Mouse (Mus musculus) heart, adult 2 months (tissue): ENCODE measurements around the gene Gm6993. TPM values are rescaled to one million over a fixed set of nuclear protein-coding genes. Genes with fewer than 3 reads are reported as not detected.

Source experiments
- DNase-seq, 2 experiments: peaks; one replicate each; pipeline ENCODE4 v3.0.0; 2021
- H3K27ac ChIP-seq: fragments of 200-600 bp; 2 replicates; pipeline ENCODE4 v1.8.1; 2022
- H3K27me3 ChIP-seq: fragments of 200-500 bp; 2 replicates; pipeline ENCODE4 v1.6.1; 2012; ENCODE audit warnings: mild to moderate bottlenecking, low read length, inconsistent platforms, mixed read lengths; ENCODE audit not compliant: control insufficient read depth, insufficient read depth
- H3K36me3 ChIP-seq: fragments of 200-500 bp; 2 replicates; pipeline ENCODE4 v1.6.1; 2012; ENCODE audit warnings: low read length, inconsistent platforms; ENCODE audit not compliant: control insufficient read depth, insufficient read depth
- H3K4me1 ChIP-seq: fragments of 200-500 bp; 2 replicates; pipeline ENCODE4 v1.6.1; 2011; ENCODE audit warnings: low read length; ENCODE audit not compliant: control insufficient read depth, insufficient read depth
- H3K4me3 ChIP-seq: fragments of 200-600 bp; 2 replicates; pipeline ENCODE4 v1.8.1; 2022
- H3K79me2 ChIP-seq: fragments of 200-500 bp; replicated peaks from 2 replicates; pipeline ENCODE4 v1.6.1; 2012; ENCODE audit warnings: mild to moderate bottlenecking, inconsistent platforms, low read length, moderate library complexity, mixed read lengths; ENCODE audit not compliant: control insufficient read depth, insufficient read depth
- H3K9ac ChIP-seq: fragments of 200-500 bp; 2 replicates; pipeline ENCODE4 v1.6.1; 2012; ENCODE audit warnings: low read depth, mild to moderate bottlenecking, control low read depth, inconsistent platforms, low read length, mixed read lengths
- CTCF ChIP-seq: fragments of 200-600 bp; IDR thresholded peaks from 2 replicates; pipeline ENCODE4 v1.8.1; 2022; ENCODE audit warnings: antibody characterized with exemption, mild to moderate bottlenecking, moderate library complexity
- EP300 ChIP-seq: fragments of 200-500 bp; IDR thresholded peaks from 2 replicates; pipeline ENCODE4 v1.6.1; 2011; ENCODE audit warnings: low read depth, low read length, control low read depth; ENCODE audit not compliant: insufficient read depth
- POLR2A ChIP-seq: fragments of 200-500 bp; IDR thresholded peaks from 2 replicates; pipeline ENCODE4 v1.6.1; 2011; ENCODE audit warnings: mild to moderate bottlenecking, low read depth, low read length, control low read depth; ENCODE audit not compliant: insufficient read depth
- WGBS: fragments of 180-500 bp; shearing (Covaris S2); methylation state at CpG from one replicate; pipeline ENCODE4 v1.1.7; 2018; 5-methylcytosine and 5-hydroxymethylcytosine counted together
- intact Hi-C: fragments of 180-260 bp; cut with DNase I; formaldehyde crosslinking; loops from one replicate; pipeline ENCODE4 v1.15.1; 2025
- polyA plus RNA-seq: library from polyadenylated mRNA; depleted of rRNA; stranded (reverse); fragments of >200 nt; gene quantifications from 2 replicates; pipeline ENCODE4 v1.2.3, GENCODE M21; 2012
- total RNA-seq, 2 experiments: library from RNA; stranded (reverse); gene quantifications; 2 replicates each; pipeline ENCODE4 v1.2.3; 2021

Gene Gm6993
- total and polyA plus RNA-seq, 3 experiments, result not detected

DNA sequence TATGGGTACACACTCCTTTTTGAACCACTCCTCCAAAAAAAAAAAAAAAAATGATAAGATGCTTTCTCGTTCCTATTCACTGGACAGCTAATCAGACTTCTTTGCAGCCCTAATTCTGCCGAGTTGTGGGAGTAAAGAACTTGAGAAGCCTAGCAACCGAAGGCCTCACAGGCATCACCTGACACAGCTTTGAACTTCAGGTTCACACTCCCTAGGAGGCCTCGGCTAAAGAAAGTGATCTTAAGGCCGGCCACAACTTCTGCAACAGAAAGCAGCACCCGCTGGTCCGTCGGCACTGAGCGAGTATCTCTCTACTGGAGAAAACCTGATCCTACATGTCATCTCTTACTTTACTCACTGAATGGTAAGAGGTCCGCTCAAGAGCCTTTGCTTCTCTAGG lies 8.1 kb downstream of the Gm6993 start:
- H3K36me3 ChIP-seq, result no peaks in the 10 kb centered on the region
- peaks cover 4% of the 10 kb centered on the region for H3K4me1 ChIP-seq
- intact Hi-C loops, result no loop called here
- TF ChIP-seq CTCF (no peak), EP300 (no peak), POLR2A (no peak)
- H3K79me2 ChIP-seq, result no peaks in the 10 kb centered on the region
- no peak overlapping the region for H3K4me3 ChIP-seq
- H3K27me3 ChIP-seq, result no peaks in the 10 kb centered on the region
- WGBS, result 69% methylated on average over 10 of the region's 10 CpGs
- H3K27ac ChIP-seq, result no peak overlapping the region
- no peak overlapping the region for H3K9ac ChIP-seq
- no peak for DNase-seq

GRCm38 (mm10) chr12:31252259-31252658 lies 11.7 kb downstream of the Gm6993 start:
- Histone ChIP-seq H3K36me3 (no peaks in the 10 kb centered on the region), H3K27ac (no peak overlapping the region), H3K79me2 (no peaks in the 10 kb centered on the region), H3K4me3 (no peak overlapping the region), H3K27me3 (no peaks in the 10 kb centered on the region), H3K4me1 (peaks cover 4% of the 10 kb centered on the region), H3K9ac (no peak overlapping the region)
- WGBS, result 51% methylated on average over 4 of the region's 4 CpGs
- intact Hi-C loops, result no loop called here
- DNase-seq, result no peak
- TF ChIP-seq CTCF (no peak), POLR2A (no peak), EP300 (no peak)

DNA sequence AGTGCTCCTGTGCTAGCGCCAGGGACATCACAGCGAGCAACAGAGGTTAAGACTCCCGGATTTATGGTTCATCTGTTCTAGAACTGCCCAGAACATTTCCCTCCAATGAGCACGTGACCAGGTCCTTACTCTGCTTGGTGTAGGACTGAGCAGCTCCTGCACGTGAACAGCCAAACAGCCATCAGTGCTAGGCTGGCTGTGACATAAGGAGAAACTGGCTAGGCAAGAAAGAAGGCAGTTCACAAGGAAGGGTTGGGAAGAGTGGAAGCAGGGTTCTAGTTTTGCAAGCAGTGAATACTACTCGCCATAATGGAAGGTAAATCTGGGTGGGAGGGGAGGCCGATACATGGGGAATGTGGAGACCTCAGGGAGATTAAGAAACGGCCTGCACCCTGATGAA lies 14.4 kb downstream of the Gm6993 start:
- Histone ChIP-seq H3K27me3 (no peaks in the 10 kb centered on the region), H3K27ac (no peak overlapping the region), H3K9ac (no peak overlapping the region), H3K36me3 (no peaks in the 10 kb centered on the region), H3K79me2 (no peaks in the 10 kb centered on the region), H3K4me3 (no peak overlapping the region), H3K4me1 (no peaks in the 10 kb centered on the region; the same call in 1 of the 2 replicates)
- TF ChIP-seq POLR2A (no peak), EP300 (no peak), CTCF (no peak)
- DNase-seq, result no peak
- 89% methylated on average over 8 of the region's 8 CpGs for WGBS
- intact Hi-C loops, result no loop called here

GRCm38 (mm10) chr12:31256121-31256903 lies 15.7 kb downstream of the Gm6993 start:
- no peak overlapping the region for H3K27ac ChIP-seq
- intact Hi-C loops, result no loop called here
- no peak for TF ChIP-seq POLR2A
- TF ChIP-seq EP300, result no peak
- TF ChIP-seq CTCF, result no peak
- H3K4me1 ChIP-seq, result no peaks in the 10 kb centered on the region; the same call in 1 of the 2 replicates
- 86% methylated on average over 9 of the region's 9 CpGs for WGBS
- no peak for DNase-seq
- no peak overlapping the region for H3K9ac ChIP-seq
- H3K27me3 ChIP-seq, result no peaks in the 10 kb centered on the region
- H3K4me3 ChIP-seq, result no peak overlapping the region
- H3K36me3 ChIP-seq, result no peaks in the 10 kb centered on the region
- no peaks in the 10 kb centered on the region for H3K79me2 ChIP-seq

GRCm38 (mm10) chr12:31261882-31262281 lies 21.3 kb downstream of the Gm6993 start:
- Histone ChIP-seq H3K9ac (no peak overlapping the region), H3K36me3 (peaks cover under 1% of the 10 kb centered on the region), H3K79me2 (no peaks in the 10 kb centered on the region), H3K27me3 (no peaks in the 10 kb centered on the region), H3K4me3 (no peak overlapping the region), H3K4me1 (no peaks in the 10 kb centered on the region), H3K27ac (no peak overlapping the region)
- DNase-seq, result peak in 1 of 2 experiments; percentile 51
- intact Hi-C loops, result no loop called here
- 48% methylated on average over 3 of the region's 3 CpGs for WGBS
- TF ChIP-seq CTCF, result no peak
- peak; percentile 25; the same call in 1 of the 2 replicates for TF ChIP-seq EP300
- TF ChIP-seq POLR2A, result no peak

DNA sequence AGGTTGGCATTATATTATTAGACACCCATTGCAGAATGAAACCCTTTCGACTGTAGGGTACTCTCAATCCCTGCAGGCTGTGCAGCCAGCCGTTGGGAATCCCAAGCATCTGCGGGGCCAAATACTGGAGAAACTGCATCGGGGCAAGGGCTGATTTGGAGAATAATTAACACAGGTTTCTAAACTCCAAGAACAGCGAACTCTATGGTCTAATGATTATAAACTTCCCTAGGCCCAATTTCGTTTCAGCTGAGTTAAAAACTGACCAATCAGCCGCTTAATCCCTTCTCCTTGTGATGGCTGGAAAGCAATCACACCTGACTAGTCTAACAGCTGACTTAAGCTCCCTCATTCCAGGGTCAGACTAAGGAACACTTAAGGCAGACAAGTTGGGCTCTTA lies 23.4 kb downstream of the Gm6993 start:
- Histone ChIP-seq H3K36me3 (peaks cover 13% of the 10 kb centered on the region), H3K27ac (no peak overlapping the region), H3K4me3 (no peak overlapping the region), H3K27me3 (no peaks in the 10 kb centered on the region), H3K4me1 (peaks cover 2% of the 10 kb centered on the region), H3K79me2 (no peaks in the 10 kb centered on the region), H3K9ac (no peak overlapping the region)
- no peak for DNase-seq
- WGBS, result 79% methylated on average over 7 of the region's 7 CpGs
- TF ChIP-seq CTCF (no peak), POLR2A (no peak)
- intact Hi-C loops, result no loop called here
